Mouse (Mus musculus) layer of hippocampus, adult 2 months (tissue): ENCODE measurements around the gene Slc13a2. TPM values are rescaled to one million over a fixed set of nuclear protein-coding genes. Genes with fewer than 3 reads are reported as not detected.

ENCODE experiments used
- DNase-seq, 2 experiments: peaks; one replicate each; pipeline ENCODE4 v3.0.0; 2022; ENCODE audit warnings: low spot score in 2 of 2
- H3K27ac ChIP-seq: fragments of 200-600 bp; 2 replicates; pipeline ENCODE4 v1.8.1; 2022
- H3K4me3 ChIP-seq: fragments of 200-600 bp; 2 replicates; pipeline ENCODE4 v1.8.1; 2022; ENCODE audit warnings: mild to moderate bottlenecking
- CTCF ChIP-seq: fragments of 200-600 bp; conservative IDR thresholded peaks from 2 replicates; pipeline ENCODE4 v1.8.1; 2022; ENCODE audit warnings: antibody characterized with exemption, mild to moderate bottlenecking, moderate library complexity
- total RNA-seq, 2 experiments: library from RNA; stranded (reverse); gene quantifications; 2 replicates each; pipeline ENCODE4 v1.2.3; 2021

Slc13a2 gene
- total RNA-seq, 2 experiments from 2014 or later: not detected

GRCm38 (mm10) chr11:78349441-78350358 lies 72.3 kb downstream of the Slc13a2 start:
- H3K27ac ChIP-seq: no peak overlapping the region
- TF ChIP-seq CTCF: no peak
- no peak for DNase-seq
- no peak overlapping the region for H3K4me3 ChIP-seq

GRCm38 (mm10) chr11:78348474-78348873 lies 73.5 kb downstream of the Slc13a2 start:
- H3K4me3 ChIP-seq: no peak overlapping the region
- no peak for DNase-seq
- no peak overlapping the region for H3K27ac ChIP-seq
- TF ChIP-seq CTCF: no peak

DNA sequence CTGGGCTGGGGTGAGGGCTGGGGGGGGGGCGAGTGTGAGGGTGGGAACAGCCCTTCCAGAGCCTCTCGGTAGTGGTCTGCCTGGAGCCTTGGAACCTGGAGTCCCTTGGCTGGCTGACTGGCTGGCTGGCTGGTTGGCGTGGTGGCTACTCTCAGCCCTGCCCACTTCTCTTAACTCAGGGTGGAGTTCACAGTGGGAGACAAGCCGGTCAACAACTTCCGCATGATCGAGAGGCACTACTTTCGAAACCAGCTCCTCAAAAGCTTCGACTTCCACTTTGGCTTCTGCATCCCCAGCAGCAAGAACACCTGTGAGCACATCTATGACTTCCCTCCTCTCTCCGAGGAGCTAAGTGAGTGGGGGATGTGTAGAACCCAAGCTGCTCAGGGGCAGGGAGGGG lies 74.1 kb downstream of the Slc13a2 start:
- H3K27ac ChIP-seq: no peak overlapping the region
- TF ChIP-seq CTCF: no peak
- no peak overlapping the region for H3K4me3 ChIP-seq
- no peak for DNase-seq

Other genes starting within 250 kb of the Slc13a2 start
- gene Nek8, start 245.5 kb downstream of the Slc13a2 start, total RNA-seq: 1 to 10 TPM; 2.6 to 3.3 TPM
- 10 to 100 TPM; 21.1 to 24.3 TPM for gene Tlcd1, start 245.5 kb downstream of the Slc13a2 start, total RNA-seq
- gene Rpl23a, start 238.6 kb downstream of the Slc13a2 start, total RNA-seq: 100 to 1,000 TPM; 747 to 755 TPM
- 10 to 100 TPM; 33.3 TPM for gene Rab34, start 233.8 kb downstream of the Slc13a2 start, total RNA-seq
- gene Proca1, start 228.8 kb downstream of the Slc13a2 start, total RNA-seq: 1 to 10 TPM; 3.7 to 5.5 TPM
- gene Sdf2, start 176.5 kb downstream of the Slc13a2 start, total RNA-seq: 10 to 100 TPM; 66.8 to 69.1 TPM
- gene Supt6, start 176.2 kb downstream of the Slc13a2 start, total RNA-seq: 100 to 1,000 TPM; 132 to 137 TPM
- 100 to 1,000 TPM; 192 to 198 TPM for gene 2610507B11Rik, start 160.5 kb downstream of the Slc13a2 start, total RNA-seq
- gene BC030499, start 131.4 kb downstream of the Slc13a2 start, total RNA-seq: 10 to 100 TPM in 1 of 2 experiments, 1 to 10 TPM in 1; 5.6 to 12.2 TPM
- gene Spag5, start 120.7 kb downstream of the Slc13a2 start, total RNA-seq: 1 to 10 TPM; 8.3 to 8.5 TPM
- gene Aldoc, start 99.2 kb downstream of the Slc13a2 start, total RNA-seq: 100 to 1,000 TPM; 853 to 900 TPM
- gene Pigs, start 93.8 kb downstream of the Slc13a2 start, total RNA-seq: 10 to 100 TPM; 58.2 to 59.9 TPM
- 10 to 100 TPM; 27.8 to 33.9 TPM for gene Unc119, start 78.7 kb downstream of the Slc13a2 start, total RNA-seq
- gene Foxn1, start 35.7 kb downstream of the Slc13a2 start, total RNA-seq: not detected
- gene Slc46a1, start 43.5 kb upstream of the Slc13a2 start, total RNA-seq: 10 to 100 TPM; 11.7 to 12.3 TPM
- 10 to 100 TPM; 39.2 to 45.4 TPM for gene Sarm1, start 75.5 kb upstream of the Slc13a2 start, total RNA-seq
- gene Vtn, start 76.9 kb upstream of the Slc13a2 start, total RNA-seq: 10 to 100 TPM; 59.6 to 69.2 TPM
- gene Sebox, start 81.2 kb upstream of the Slc13a2 start, total RNA-seq: 1 to 10 TPM; 4.5 to 4.7 TPM
- gene Tmem199, start 90.0 kb upstream of the Slc13a2 start, total RNA-seq: 10 to 100 TPM; 44.2 to 45.7 TPM
- 100 to 1,000 TPM; 121 to 122 TPM for gene Poldip2, start 90.0 kb upstream of the Slc13a2 start, total RNA-seq
- gene Tnfaip1, start 114.1 kb upstream of the Slc13a2 start, total RNA-seq: 10 to 100 TPM; 29.9 to 31.3 TPM
- gene Ift20, start 114.1 kb upstream of the Slc13a2 start, total RNA-seq: 10 to 100 TPM; 77.7 to 80.2 TPM
- gene Tmem97, start 128.6 kb upstream of the Slc13a2 start, total RNA-seq: 10 to 100 TPM; 10.6 to 12.2 TPM